Mouse (Mus musculus) neural tube, embryonic 11.5 days (tissue): ENCODE results near the gene Il15ra. TPM values are rescaled to one million over a fixed set of nuclear protein-coding genes. Genes with fewer than 3 reads are reported as not detected.

ENCODE experiments used
- ATAC-seq: fragments of 200-750 bp; cut with Nextera tagmentation; 2 replicates; pipeline ENCODE4 v1.8.0; 2017; ENCODE audit warnings: moderate number of reproducible peaks, mild to moderate bottlenecking, moderate TSS enrichment, moderate library complexity; ENCODE audit not compliant: insufficient read depth, low FRiP score, low TSS enrichment
- DNase-seq: peaks from one replicate; pipeline ENCODE4 v3.0.0-alpha.2; 2015; ENCODE audit warnings: low spot score
- H3K27ac ChIP-seq: fragments of 300-500 bp; sonication (generic); 2 replicates; pipeline ENCODE4 v1.5.1; 2014; ENCODE audit warnings: low read depth, mild to moderate bottlenecking, low read length
- H3K27me3 ChIP-seq: fragments of 300-500 bp; sonication (generic); 2 replicates; pipeline ENCODE4 v1.6.1; 2014; ENCODE audit warnings: mild to moderate bottlenecking, low read length, mixed read lengths; ENCODE audit not compliant: control insufficient read depth, insufficient read depth
- H3K36me3 ChIP-seq: fragments of 300-500 bp; sonication (generic); 2 replicates; pipeline ENCODE4 v1.6.1; 2014; ENCODE audit warnings: mild to moderate bottlenecking, low read length, moderate library complexity, mixed read lengths; ENCODE audit not compliant: control insufficient read depth, insufficient read depth
- H3K4me1 ChIP-seq: fragments of 300-500 bp; sonication (generic); 2 replicates; pipeline ENCODE4 v1.6.1; 2014; ENCODE audit warnings: low read length, mixed read lengths; ENCODE audit not compliant: control insufficient read depth, insufficient read depth
- H3K4me2 ChIP-seq: fragments of 300-500 bp; sonication (generic); 2 replicates; pipeline ENCODE4 v1.6.1; 2014; ENCODE audit warnings: low read depth, mild to moderate bottlenecking, moderate library complexity
- H3K4me3 ChIP-seq: fragments of 300-500 bp; sonication (generic); 2 replicates; pipeline ENCODE4 v1.5.1; 2014; ENCODE audit warnings: low read depth, low read length
- H3K9ac ChIP-seq: fragments of 300-500 bp; sonication (generic); 2 replicates; pipeline ENCODE4 v1.6.1; 2014; ENCODE audit warnings: mild to moderate bottlenecking, low read length
- H3K9me3 ChIP-seq: fragments of 300-500 bp; sonication (generic); 2 replicates; pipeline ENCODE4 v1.6.1; 2016; ENCODE audit warnings: low read length; ENCODE audit not compliant: control insufficient read depth
- WGBS: fragments of 180-500 bp; shearing (Covaris S2); extraction: QIAGEN DNeasy Blood & Tissue Kit; methylation state at CpG from one replicate; pipeline ENCODE4 v1.1.7; 2014; 5-methylcytosine and 5-hydroxymethylcytosine counted together
- polyA plus RNA-seq: library from polyadenylated mRNA; unstranded; fragments of >200 nt; fragmentation: Nextera tagmentation; extraction: Ambion mirVana; gene quantifications from 2 replicates; pipeline ENCODE4 v1.2.1, GENCODE M21; 2014

Gene Il15ra
- polyA plus RNA-seq, 1 experiment from 2014 or later: 0.82 TPM

DNA sequence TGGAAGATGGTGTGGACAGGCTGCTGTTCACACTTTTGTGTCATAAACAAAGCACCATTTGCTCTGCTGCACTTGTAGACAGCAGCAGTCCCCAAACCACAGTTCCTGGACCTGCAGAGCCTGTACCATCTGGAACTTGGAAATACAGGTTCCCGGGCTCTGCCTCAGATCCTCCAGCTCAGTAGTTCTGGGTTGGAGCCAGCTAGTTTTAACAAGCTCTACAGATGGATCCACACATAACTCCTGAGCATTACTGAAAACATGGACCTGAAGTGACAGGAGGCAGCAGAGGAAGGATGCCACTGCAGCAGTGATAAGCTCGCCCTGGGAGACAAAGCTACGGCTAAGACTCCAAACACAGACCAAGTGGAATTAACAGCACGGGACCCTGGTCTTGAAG is 9.4 kb downstream of the Il15ra start:
- Histone ChIP-seq H3K27me3 (no peaks in the 10 kb centered on the region), H3K36me3 (no peaks in the 10 kb centered on the region), H3K27ac (no peak overlapping the region), H3K4me2 (no peak overlapping the region), H3K4me1 (no peaks in the 10 kb centered on the region), H3K4me3 (no peak overlapping the region), H3K9me3 (no peaks in the 10 kb centered on the region), H3K9ac (no peak overlapping the region)
- ATAC-seq: no peak
- no peak for DNase-seq
- 82% methylated on average over 4 of the region's 4 CpGs for WGBS

DNA sequence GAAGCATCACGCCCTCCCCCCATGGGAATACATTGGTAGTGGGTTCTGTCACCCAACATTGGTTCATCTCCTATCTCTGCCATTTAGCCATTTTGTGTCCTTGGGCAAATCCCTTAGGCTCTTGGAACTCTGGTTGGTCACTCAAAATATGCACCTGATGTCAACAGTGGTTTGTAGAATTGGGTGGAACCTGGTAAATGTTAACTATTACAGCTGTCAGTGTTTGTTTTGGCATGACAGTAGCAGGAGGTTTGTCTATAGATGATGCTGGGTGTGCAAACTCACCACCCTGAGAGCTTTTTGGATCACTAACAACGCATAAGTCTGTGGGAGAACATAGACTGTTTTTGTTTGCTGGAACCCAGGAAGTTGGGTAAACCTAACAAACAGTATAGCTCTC is 13.5 kb downstream of the Il15ra start:
- Histone ChIP-seq H3K9me3 (no peaks in the 10 kb centered on the region), H3K9ac (no peak overlapping the region), H3K27ac (no peak overlapping the region), H3K4me1 (no peaks in the 10 kb centered on the region), H3K27me3 (no peaks in the 10 kb centered on the region), H3K36me3 (no peaks in the 10 kb centered on the region), H3K4me3 (no peak overlapping the region), H3K4me2 (no peak overlapping the region)
- DNase-seq (no peak), ATAC-seq (no peak)
- WGBS: 84% methylated on average over 2 of the region's 2 CpGs

DNA sequence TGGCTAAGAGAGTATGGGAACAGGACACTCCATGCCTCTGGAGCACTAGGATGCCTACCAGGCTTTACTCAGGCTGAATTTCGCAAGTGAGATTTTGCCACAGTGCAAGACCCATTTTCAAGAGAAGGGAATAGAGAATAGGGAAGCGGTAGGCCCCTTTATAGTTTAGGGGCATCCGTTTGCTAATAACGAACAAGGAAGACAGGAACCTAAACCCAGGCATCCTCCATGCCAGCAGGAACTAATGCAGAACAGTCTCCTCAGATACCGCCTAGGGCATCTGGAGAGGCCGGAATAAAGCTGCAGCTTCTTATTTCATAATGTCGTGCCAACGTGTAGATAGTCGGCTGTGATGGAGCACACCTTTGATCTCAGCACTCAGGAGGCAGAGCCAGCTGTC is 17.5 kb downstream of the Il15ra start:
- H3K4me3 ChIP-seq: no peak overlapping the region
- ATAC-seq (no peak), DNase-seq (no peak)
- no peaks in the 10 kb centered on the region for H3K36me3 ChIP-seq
- no peaks in the 10 kb centered on the region for H3K9me3 ChIP-seq
- H3K9ac ChIP-seq: no peak overlapping the region
- H3K27me3 ChIP-seq: no peaks in the 10 kb centered on the region
- H3K4me2 ChIP-seq: no peak overlapping the region
- H3K4me1 ChIP-seq: no peaks in the 10 kb centered on the region
- no peak overlapping the region for H3K27ac ChIP-seq
- 90% methylated on average over 9 of the region's 9 CpGs for WGBS

DNA sequence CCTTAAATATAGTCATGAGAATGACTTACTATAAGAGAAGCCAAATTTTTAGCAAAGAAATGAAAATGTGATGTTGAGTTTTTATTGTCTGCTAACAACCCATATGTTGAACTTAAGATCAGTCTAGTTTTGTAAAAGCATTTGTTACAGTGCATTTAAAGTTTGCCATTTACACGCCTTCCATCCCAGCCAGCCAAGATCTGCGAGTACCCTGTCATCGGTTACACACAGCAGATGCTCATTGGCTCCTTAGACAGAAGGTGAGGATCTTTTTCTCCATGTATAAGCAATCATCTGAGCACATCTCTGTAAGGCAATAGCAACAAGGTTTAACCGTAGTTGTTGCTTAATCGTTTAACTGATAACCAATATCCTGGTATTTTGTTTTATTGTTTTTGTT is 22.5 kb downstream of the Il15ra start:
- WGBS: 94% methylated on average over 5 of the region's 5 CpGs
- Histone ChIP-seq H3K36me3 (no peaks in the 10 kb centered on the region), H3K4me1 (no peaks in the 10 kb centered on the region), H3K4me2 (no peak overlapping the region), H3K9ac (no peak overlapping the region), H3K4me3 (no peak overlapping the region), H3K9me3 (no peaks in the 10 kb centered on the region), H3K27ac (no peak overlapping the region), H3K27me3 (no peaks in the 10 kb centered on the region)
- no peak for DNase-seq
- no peak for ATAC-seq

DNA sequence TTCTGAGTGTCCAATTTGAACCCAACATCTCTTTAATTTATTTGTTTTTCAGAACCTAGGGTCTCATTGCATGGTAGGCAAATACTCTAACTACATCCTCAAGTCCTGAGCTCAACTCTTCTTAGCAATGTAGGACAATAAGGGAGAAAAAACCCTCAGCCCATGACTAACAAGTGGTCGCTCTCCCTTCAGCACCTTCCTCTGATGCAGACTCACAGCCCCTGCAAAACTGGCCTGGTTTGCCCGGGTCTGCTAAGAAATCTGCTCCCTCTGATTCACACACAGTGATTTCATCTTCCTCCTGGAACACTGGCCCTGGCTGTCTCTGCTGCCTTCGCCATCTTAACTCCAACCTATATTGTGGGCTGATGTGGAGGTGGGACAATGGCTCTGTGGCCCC is 24.0 kb downstream of the Il15ra start:
- ATAC-seq (no peak), DNase-seq (no peak)
- Histone ChIP-seq H3K36me3 (no peaks in the 10 kb centered on the region), H3K4me2 (no peak overlapping the region), H3K9me3 (no peaks in the 10 kb centered on the region), H3K4me3 (no peak overlapping the region), H3K27ac (no peak overlapping the region), H3K27me3 (no peaks in the 10 kb centered on the region), H3K4me1 (no peaks in the 10 kb centered on the region), H3K9ac (no peak overlapping the region)
- 69% methylated on average over 3 of the region's 3 CpGs for WGBS

DNA sequence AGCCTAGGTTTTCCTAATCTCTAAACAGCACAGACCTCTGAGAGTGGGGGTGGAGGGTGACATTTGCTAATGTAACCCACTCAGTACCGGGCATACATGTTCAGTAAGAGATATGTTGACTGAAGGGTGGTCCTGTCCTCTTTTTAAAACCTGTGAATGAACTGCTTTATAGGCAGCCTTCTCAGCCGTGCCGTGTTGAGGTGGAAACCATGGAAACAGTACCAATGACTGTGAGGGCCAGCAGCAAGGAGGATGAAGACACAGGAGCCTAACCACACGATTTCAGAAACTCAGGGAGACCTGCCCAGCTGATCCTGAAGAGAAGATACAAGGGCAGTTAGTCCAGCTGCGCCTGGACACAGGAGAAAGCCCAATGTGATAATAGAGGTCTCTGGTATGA is 27.9 kb downstream of the Il15ra start:
- 73% methylated on average over 5 of the region's 5 CpGs for WGBS
- Histone ChIP-seq H3K27ac (no peak overlapping the region), H3K4me1 (no peaks in the 10 kb centered on the region), H3K9me3 (no peaks in the 10 kb centered on the region), H3K36me3 (no peaks in the 10 kb centered on the region), H3K4me3 (no peak overlapping the region), H3K9ac (no peak overlapping the region), H3K27me3 (no peaks in the 10 kb centered on the region), H3K4me2 (no peak overlapping the region)
- no peak for ATAC-seq
- no peak for DNase-seq

DNA sequence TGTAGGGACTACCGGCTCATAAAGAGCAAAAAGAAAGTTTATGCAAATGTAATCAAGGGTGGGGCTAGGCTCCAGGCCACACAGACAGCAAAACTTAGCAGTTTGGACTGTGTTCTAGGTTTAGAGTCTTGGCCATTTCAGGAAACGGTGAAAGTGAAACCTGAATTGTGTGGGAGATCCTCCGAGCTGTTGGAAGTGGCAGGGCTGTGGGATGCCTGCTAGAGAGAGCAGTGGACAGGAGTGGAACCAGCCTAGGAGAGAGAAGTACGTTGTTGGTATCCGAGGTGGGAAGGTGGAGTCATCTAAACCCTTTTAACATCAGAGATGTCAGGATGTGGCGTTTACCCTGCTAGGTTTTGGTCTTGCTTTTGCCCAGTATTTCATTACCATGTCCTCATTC is 30.8 kb downstream of the Il15ra start:
- Histone ChIP-seq H3K27me3 (no peaks in the 10 kb centered on the region), H3K4me1 (no peaks in the 10 kb centered on the region), H3K9me3 (no peaks in the 10 kb centered on the region), H3K4me2 (no peak overlapping the region), H3K27ac (no peak overlapping the region), H3K9ac (no peak overlapping the region), H3K4me3 (no peak overlapping the region), H3K36me3 (0 out of 2 replicates have a peak, but pooled peaks cover 3% of the 10 kb centered on the region)
- ATAC-seq: no peak
- 89% methylated on average over 6 of the region's 6 CpGs for WGBS
- DNase-seq: no peak

DNA sequence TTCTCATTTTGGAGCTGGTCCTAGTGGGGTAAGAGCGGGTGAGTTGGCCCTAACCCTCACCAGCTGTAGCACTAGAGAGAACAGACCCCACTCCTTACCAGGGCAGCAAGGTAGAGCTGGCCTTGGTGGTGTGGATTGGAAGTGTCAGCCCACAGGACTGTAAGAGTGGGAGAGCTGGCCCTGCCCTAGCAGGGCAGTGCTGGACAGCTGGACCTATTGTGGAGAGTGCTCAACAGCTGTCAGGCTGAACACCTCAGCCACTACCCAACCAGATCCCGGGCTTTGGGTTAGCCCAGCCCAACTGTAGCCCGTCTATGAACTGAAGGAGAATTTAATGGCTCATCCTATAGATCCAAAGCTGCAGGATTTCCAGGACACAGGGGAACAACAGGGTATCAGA is 33.7 kb downstream of the Il15ra start:
- DNase-seq (no peak), ATAC-seq (no peak)
- no peak overlapping the region for H3K27ac ChIP-seq
- no peak overlapping the region for H3K9ac ChIP-seq
- H3K4me1 ChIP-seq: no peaks in the 10 kb centered on the region
- H3K9me3 ChIP-seq: no peaks in the 10 kb centered on the region
- peaks cover 15% of the 10 kb centered on the region for H3K36me3 ChIP-seq
- H3K27me3 ChIP-seq: no peaks in the 10 kb centered on the region
- WGBS: 89% methylated on average over 3 of the region's 3 CpGs
- no peak overlapping the region for H3K4me2 ChIP-seq
- H3K4me3 ChIP-seq: no peak overlapping the region

DNA sequence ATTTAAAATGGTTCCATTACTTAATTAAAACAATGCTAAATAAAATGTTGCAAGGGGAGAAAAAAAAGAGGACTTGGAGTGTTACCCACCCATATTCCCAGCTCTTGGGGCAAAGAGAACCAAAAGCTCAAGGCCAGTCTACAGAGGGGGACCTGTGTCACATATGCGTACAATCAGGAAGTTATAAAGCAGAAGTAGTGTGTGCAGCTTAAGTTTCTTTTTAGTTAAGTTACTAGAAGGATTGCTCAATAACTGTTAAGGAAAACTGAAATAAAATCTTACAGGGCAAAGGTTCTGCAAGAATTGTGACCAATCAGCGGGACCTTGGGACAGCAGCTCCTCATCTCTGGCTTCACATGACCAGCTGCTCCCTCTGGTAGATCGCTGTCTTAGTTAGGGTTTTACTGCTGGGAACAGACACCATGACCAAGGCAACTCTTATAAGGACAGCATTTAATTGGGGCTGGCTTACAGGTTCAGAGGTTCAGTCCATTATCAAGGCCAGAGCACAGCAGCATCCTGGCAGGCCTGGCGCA is 34.5 kb downstream of the Il15ra start:
- Histone ChIP-seq H3K27ac (no peak overlapping the region), H3K4me3 (no peak overlapping the region)
- WGBS: 94% methylated on average over 4 of the region's 4 CpGs

More for the DNA sequence above, 34.5 kb downstream of the Il15ra start:
- Histone ChIP-seq H3K36me3 (peaks cover 15% of the 10 kb centered on the region), H3K4me2 (no peak overlapping the region), H3K4me1 (no peaks in the 10 kb centered on the region), H3K27me3 (no peaks in the 10 kb centered on the region), H3K9ac (no peak overlapping the region), H3K9me3 (no peaks in the 10 kb centered on the region)
- DNase-seq (no peak), ATAC-seq (no peak)
